Mouse (Mus musculus) inflammation-experienced regulatory T-cells, adult 6 months (primary cell): ENCODE measurements around the gene Ptprj. TPM values are rescaled to one million over a fixed set of nuclear protein-coding genes. Genes with fewer than 3 reads are reported as not detected.

Source experiments
- ATAC-seq: one replicate; pipeline ENCODE4 v1.8.0; 2017
- polyA plus RNA-seq, 3 experiments: library from polyadenylated mRNA; unstranded; fragments of 100-300 nt; shearing (Covaris generic); gene quantifications; one replicate each; pipeline ENCODE4 v1.2.1; 2017

The Ptprj gene
- polyA plus RNA-seq, 3 experiments from 2014 or later, result 4.2 to 5.4 (median 4.8) TPM

DNA sequence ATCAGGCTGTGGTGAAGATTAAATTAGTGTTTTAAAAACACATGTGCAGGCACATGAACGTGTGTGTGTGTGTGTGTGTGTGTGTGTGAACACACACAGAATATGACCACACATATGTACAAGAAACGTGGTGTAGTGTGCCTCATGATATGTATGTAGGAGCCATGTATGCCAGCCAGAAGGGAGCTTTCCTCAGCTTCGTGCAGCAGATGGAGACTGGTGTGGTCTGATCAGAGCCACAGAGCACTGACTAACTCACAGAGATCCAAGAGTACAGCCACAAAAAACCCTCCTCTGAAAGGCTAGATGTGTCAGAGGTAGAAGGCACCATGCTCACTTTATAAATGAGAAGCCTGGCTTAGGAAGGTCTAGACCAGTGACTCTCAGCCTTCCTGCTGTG lies 22.5 kb downstream of the Ptprj start:
- no peak for ATAC-seq

DNA sequence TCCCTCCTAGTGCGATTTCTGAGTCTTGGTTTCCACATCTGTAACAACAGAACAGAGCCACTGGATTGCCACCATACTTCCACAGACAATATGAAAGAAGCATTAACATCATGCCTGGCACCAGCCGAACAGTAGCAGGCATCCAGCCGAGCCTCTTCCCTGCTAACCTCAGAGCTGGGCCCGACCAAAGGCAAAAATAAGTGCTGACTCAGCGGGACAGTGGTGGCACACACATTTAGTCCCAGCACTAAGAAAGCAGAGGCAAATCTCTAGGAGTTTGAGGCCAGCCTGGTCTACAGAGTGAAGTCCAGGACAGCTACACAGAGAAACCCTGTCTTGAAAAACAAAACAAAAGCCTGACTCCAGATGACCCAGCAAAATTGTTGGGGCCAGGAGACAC lies 24.7 kb downstream of the Ptprj start:
- no peak for ATAC-seq

DNA sequence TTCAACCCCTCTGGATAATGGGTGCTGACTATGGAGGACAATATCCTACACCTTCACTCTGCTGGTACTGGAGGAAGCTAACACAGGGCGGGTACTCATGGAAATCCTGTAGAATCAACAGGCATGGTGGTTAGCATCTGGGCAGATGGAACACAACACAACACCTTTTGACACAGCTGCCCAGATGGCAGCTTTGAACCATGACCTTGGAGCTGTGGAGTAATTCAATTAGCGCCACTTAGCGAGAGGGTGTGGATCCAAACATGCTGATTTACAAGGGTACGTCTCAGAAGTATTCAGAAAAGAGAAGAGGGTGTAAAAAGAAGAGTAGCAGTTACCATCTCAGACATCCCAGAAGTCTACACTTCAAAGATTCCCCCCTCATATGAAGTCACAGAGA lies 25.6 kb downstream of the Ptprj start:
- ATAC-seq, result no peak

DNA sequence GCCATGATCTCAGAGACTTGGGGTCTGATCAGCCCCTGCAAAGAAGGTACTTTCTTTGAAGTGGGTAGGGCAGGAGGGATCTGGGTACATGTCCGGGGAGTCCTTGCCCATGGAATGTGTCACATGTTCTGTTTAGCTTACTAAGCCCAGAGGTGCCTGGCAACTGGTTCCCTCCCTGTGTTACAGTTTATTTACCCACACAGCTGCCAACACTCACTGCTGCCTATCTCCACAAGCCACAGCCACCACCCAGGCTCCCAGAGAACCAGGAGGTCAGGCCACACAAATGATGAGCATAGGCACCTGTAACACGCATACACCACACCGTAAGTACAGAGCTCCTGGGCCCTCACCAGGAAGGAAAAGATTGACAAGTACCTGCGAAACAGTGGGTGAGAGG lies 26.6 kb downstream of the Ptprj start:
- ATAC-seq, result no peak

DNA sequence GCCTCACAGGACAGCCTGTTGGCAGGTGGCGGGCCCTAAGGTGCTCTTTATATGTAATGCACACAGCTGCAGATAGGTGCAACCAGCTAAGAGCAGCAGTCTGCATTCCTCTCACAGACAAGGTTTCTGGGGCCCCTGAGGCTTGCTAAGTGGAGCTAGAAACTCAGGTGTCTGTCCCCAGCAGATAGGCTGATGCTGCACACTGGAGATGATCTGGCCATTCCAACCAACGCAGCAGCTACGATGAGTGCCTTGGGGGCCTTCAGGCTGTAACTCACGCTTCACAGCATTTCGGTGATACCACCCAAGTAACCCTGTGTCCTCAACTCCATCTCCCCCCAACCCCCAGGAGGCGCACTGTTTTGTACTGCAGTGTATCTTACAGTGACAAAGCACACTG lies 29.8 kb downstream of the Ptprj start:
- ATAC-seq, result no peak

DNA sequence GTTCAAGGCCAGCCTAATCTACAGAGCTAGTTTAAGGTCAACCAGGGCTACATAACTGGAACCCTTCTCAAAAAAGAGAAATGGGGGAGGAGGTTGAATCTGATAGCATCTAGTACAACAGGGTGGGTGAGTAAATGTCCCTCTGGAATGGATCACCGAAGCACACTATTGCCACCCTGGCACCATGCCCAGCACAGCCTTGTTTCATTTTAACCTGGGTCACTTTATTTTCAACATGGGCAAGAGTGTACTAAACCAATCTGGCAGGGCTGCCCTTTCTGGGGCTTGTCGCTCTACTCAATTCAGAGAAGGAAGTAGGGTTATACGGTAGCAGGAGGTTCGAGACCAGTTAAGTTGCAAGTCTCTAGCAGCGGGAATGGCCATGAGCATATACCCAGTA lies 31.9 kb downstream of the Ptprj start:
- ATAC-seq, result no peak

DNA sequence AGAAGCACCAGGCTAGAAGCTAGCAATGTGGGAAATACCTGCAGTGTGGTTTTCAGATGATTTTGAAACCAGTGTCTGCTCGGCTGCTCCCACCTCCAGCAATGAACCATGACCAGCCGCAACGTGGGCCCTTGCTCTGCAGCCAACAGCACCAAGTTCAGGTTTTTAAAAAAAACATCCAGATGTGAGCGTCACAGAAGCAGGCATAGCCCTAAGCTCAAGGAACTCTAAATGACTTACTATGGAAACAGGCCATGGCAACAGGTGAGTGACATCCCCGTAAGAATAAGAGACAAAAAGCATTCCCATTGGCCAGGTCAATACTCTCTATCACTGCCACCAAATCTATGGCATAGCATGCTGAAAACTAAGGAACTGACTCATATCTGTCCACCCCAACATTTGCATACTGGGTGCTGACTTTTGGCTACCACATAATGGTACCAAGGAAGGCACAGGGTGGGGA lies 33.3 kb downstream of the Ptprj start:
- peak; percentile 43 for ATAC-seq

DNA sequence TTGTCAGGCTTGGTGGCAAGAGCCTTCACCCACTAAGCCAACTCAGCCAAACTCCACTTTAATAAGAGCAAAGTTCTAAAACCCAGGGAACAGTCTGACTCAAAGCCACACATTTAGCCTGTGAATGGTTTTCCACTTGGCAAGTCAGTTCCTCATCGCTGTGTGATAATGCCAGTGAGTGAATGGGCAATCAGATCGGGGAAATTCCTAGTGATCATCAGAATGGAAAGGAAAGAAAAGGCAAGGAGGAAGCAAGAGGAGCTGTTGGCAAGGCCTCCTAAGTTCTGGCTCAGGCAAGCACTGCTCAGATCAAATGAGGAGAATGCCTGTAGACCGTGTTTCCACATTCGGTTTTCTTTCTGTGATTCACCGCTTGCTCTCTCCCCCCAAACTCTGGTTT lies 35.2 kb downstream of the Ptprj start:
- ATAC-seq, result no peak

DNA sequence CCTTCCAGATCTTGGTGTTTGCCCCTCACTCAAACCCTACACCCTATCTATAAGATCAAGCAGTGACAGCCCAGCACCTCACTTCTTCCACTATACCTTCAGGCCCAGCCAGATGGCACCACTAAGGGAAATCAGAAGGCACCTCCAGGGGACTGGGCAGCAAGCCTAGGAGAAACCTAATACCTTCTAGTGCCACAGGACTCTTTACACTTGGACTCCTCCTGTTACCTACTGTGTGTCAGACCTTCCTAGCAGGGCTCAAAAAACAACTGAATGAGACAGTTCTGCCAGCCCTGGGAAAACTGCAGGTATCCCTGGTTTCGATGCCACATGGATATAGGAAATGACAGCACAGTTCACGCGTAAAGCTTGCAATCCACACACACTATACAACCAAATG lies 36.5 kb downstream of the Ptprj start:
- no peak for ATAC-seq

DNA sequence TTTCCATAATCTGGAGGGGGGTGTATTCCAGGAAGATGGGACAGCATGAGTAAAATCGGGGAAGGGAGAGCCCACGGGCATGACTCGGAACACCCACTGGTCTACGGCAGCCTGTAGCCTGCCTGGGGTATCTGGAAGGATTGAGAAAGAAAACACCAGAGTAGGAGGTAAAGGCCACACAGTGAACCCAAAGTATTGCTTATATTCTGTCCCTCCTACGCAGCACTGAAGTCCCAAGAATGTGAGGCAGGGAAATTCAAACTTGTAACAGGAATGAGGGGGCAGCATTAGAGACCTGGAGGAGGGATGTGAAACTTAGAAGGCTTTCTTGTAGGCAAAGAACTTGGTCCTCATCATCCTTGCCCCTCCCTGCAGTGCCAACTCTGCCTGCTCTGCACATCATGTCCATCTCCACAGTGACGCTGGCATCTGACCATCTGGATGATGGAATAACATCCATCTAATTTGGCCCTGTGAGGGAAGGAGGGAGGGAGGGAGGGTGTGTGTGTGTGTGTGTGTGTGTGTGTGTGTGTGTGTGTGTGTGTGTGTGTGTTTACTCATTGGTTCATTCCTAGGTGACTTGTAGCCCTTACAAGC lies 37.2 kb downstream of the Ptprj start:
- ATAC-seq, result no peak

DNA sequence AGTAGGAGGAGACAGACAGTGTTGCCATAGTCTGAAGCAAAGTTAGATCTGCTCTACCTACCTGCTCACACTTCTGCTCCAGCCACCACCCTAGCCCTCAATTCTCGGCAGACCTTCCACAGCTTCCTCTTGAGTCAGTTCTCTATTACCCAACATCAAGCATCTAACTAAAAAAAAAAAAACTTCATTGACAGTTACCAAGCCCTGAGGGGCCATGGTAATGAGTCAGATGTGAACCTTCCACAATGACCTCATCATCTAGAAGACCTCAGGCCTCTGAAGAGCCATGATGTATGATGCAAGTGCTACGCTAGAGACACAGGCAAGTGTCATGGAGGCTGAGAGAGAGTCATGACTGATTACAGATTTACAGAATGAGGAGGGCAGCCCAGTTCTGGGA lies 37.8 kb downstream of the Ptprj start:
- ATAC-seq, result peak; percentile 43

DNA sequence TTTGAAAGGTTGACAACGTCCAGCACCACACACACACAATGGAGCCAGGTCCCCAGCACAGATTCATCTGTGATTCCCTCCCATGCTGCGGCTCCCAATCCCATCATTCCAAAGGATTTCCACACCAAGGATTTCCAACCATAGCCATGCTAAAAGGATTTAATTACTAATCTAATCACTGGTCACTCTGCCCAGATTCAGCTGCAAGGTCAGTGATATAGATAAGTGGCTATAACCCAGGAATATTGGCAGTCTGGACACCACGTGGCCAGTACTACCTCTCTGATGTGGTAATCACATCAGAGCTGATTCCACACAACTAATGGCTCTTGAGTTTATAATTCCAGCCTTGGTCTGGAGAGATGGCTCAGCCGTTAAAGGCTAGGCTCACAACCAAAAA lies 41.2 kb downstream of the Ptprj start:
- no peak for ATAC-seq

DNA sequence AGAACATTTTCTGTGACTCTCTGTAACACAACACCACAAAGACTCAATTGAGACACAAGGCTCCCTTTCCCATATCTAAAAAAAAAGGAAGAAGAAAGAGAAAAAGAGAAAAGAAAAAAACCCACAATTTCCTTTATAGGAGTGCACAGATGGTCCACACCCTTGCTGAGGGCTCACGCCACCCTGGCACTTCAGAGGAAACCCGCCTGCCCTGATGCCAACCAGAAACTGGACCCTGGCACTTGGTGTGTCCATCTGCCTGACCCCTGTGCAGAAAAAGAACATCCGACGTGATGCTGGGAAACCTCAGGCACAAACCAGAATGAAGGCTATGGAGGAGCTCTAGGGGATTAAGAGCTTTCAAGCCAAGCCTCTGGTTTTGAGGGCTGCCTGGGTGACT lies 43.2 kb downstream of the Ptprj start:
- no peak for ATAC-seq

DNA sequence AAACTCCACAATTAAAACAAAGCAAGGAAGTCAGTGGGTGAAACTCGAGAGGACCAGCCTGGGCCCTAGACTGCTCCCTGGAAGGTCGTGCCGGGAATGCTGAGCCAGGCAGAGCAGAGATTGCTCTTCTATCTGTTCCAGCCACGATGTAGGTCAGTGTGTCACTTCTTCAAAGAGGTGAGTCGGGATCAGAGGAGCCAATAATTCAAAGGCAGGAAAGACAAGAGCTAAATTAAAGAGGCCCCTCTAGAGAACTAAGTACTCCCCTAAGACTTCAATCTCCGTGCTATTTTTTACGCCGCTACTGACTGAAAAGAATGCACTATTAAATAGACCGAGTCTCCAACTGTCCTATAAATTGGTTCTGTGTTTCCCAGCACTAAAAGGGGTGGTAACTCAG lies 43.9 kb downstream of the Ptprj start:
- no peak for ATAC-seq

DNA sequence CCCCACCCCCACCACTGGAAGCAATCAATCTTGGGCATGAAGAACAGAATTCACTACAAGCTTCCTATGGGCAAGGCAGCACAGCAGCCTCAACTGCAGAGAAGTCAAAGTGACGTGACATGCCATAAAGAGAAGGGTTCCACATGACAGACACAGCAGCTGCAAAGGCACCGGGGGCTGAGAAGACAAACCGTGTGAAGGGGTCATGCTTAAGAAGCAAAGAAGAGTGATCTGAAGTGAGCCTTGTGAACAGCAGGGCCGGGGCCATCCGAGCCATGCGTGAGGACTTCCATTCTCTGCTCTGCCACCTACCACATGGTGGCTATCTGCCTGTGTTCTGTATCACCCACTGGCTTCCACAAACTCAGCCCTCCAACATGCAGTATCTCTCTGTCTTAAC lies 45.7 kb downstream of the Ptprj start:
- ATAC-seq, result no peak

DNA sequence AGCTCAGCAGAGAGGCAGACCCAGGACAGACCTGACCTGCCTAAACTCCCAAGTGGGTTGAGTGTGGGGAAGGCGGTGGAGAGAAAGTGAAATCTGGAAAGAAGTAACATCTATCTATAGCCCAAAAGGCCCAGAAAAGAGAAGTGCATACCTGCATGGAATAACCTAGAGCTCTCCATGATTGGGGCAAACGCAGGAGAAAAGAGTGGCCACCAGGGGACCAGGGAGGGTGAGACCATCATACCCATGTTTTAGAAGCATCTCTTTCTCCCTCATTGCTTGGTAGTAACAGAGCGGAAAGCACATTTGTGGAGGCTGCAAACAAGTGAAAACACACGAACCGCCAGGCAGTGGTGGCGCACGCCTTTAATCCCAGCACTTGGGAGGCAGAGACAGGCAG lies 46.5 kb downstream of the Ptprj start:
- no peak for ATAC-seq

DNA sequence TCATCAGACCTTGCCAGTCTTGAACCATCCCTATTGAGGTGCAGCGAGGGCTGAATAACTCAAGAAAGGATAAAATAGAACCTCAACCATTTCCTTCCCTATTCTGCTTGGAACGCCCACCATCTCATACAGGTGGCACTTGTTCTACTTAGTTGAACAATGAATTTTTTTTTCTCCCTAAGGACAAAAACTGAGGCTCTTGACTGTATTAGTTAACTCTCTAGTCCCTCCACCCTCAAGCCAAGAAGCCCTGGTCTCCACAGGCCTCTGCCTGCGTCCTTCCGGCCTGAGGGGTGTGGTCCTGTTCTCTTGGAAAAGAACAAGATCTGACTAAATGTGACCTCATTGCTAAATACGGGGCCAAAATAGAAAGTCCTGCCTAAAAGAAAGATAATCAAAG lies 48.4 kb downstream of the Ptprj start:
- ATAC-seq, result no peak

DNA sequence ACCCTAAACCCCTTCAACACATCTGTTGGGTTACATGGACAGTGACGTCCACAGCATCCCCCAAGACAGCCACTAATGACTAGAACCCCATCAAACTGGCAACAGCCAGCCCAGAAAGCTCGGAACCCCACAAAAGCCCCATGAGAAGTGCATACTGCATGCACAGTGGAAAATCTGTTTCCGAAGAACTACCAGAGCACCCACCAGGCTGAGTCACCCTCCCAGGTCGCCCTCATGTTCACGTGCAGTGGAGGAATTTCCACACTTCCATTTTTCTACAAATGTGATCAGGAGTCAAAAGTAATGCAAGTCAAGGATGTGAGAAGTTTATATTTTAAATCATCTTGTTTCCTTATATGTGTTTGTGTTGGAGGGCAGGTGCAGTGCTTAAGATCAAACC lies 52.3 kb downstream of the Ptprj start:
- ATAC-seq, result peak; percentile 70

DNA sequence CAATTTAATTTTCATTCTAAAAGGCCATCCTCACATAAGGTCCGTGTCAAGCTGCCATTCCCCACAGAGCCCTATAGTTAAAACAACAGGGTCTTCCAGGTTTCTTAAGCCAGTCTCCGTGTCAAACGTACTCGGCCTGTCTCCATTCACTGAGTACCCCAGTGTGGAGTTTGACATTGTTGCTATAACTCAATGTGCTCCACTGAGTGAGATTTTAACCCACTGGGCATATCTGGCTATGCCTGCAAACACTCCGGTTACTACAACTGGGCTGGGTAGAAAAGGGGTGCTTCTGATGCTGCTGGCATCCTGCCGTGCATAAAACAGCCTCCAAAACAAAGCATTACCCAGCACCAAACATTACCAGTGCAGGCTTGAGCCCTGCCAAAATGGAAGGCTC lies 53.5 kb downstream of the Ptprj start:
- ATAC-seq, result no peak

DNA sequence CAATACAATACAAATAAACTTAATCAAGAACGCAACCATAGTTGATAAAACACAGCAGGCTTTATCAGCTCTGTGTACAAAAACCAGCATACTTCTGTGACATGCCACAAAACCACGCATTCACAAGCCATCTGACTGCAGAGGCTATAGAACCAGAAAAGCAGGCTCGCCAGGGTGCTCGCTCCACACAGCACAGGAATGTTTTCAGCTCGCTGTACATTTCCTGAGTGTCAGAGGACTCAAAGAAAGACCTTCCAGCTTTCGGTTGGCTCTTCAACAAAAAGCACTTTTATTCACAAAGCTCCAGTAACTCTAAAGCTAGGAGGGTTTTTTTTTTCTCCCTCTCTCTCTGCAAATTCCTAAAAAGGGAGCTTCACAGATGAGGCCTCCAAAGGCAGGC lies 53.9 kb downstream of the Ptprj start:
- ATAC-seq, result no peak

DNA sequence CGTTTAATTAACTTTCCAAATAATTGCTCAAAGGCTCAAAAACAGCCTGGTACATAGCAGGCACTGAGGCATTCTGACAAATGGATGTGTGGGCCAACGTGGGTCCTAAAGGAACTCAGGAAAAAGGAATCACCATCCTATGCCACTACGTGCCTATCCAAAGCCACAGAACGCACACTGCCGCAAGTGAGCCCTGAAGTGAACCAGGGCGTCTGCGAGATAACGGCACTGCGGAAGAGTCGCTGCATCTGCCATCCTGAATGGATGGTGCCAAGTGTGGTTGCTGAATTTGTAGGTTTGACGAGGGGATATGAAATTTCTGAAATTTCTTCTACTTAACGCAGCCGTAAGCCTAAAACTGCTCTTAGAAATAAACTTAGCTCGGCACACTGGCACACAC lies 54.6 kb downstream of the Ptprj start:
- ATAC-seq, result no peak

DNA sequence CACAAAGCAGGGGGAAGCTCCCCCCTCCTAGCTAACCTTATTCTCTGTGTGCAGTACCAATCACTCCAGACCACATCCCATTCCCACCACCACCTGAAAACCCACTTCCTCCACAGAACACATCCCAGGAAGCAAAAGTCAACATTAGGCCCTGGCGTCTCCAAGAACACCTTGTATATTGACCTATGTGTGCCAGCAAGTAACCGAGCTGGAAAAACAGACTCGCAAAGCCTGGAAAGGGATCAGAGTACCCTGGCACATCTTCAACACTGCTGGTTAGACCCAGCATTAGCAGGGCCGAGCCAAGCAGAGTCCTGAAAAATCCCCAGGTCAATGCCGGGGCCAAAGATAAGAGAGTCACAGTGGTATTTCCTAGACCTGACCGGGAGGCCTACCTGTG lies 58.0 kb downstream of the Ptprj start:
- no peak for ATAC-seq

DNA sequence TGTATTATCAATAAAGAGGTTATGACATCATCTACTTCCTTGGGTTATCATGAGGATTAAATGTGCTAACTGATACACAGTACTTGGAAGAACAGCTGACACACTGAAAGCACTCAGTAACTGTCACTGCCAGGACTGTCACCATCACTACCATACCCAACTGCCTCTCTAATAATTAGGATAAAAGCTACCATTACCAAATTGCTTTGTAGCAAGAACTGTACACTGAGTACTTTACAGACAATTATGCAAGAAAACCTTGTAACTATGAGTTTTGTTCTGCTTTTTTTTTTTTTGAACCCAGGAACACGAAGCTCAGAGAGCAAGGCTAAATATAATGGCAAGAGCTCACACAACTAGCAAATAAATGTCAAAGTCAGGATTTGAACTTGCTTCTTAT lies 58.5 kb downstream of the Ptprj start:
- no peak for ATAC-seq

DNA sequence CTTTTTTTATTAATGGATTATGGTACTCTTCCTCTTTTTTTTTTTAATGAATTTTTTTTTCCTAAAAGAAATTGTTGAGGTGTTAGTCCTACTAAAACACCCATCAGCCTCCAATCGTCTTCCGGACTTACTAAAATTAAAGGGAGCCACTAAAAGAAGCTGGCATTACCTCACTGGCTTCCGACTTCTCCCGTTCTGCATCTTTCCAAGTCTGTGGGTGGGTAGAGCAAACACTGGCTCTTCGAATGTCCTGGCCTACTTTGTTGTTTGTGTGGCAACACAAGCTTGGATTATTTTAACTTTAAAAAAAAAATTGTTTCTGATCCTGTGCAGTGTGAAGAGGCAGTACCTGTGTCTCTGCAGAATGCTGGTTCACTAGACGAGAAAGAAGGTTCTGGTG lies 62.2 kb downstream of the Ptprj start:
- no peak for ATAC-seq

DNA sequence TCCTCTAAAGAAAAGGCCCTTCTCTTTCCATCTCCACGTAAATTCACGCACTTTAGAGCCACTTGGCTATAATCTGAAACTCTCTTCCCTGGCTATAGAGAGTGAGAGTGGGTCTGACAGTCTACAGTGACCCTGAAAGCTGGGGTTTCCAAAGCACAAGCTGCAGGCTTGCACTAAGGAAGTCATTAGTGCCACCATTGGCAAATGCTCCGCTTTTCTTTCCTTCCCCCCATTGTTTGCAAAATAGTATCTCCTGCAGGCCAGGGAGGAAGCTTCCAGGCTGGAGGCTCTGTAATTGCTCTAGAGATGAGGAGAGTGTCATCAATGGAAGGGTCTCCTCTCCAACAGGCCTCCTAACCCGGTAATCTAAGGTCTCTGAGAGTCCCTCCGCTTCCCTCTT lies 65.5 kb downstream of the Ptprj start:
- ATAC-seq, result no peak

DNA sequence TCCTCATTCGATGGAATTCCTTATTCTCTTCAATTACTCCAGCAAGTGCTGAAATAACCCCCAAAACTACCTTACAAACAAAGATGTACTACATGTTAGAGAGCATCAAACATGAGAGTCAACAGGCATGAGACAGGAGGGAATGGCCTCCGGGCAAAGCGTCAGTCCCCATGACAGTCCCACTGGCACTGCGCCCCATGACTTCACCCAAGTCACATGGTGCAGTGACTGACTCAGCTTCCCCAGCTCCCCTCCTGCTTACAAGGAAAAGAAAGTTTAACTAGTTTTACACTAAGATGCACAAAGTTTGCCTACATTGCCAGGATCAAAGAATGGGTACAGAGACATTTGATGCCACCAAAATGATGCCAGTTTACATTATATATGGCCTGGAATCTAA lies 71.2 kb downstream of the Ptprj start:
- ATAC-seq, result no peak
